Mouse (Mus musculus): ENCODE data around the gene Zc3h12d.

GRCm38 (mm10) chr10:7866762-7867665 lies 34.7 kb downstream of the Zc3h12d start:
- TF ChIP-seq MAFK (IDR thresholded peaks at IDR 0.05; ENCODE audit: insufficient read depth, low read depth, low read length) (no peak), HCFC1 (IDR thresholded peaks at IDR 0.05; ENCODE audit: borderline replicate concordance, insufficient read depth, low read length) (no peak), ZC3H11A (IDR thresholded peaks at IDR 0.05; ENCODE audit: borderline replicate concordance, low read depth, low read length) (no peak)

All from ES-E14 (cell line).